Mouse (Mus musculus) MEL (cell line): ENCODE measurements around the gene Ybx1. TPM values are rescaled to one million over a fixed set of nuclear protein-coding genes. Genes with fewer than 3 reads are reported as not detected.

Experiments used
- polyA plus RNA-seq, 2 experiments: library from polyadenylated mRNA; stranded (reverse) in 1 of 2; unstranded in 1 of 2; fragments of >175 nt in 1 of 2; fragments of >200 nt in 1 of 2; gene quantifications; 2 replicates each; pipeline versions ENCODE4 v1.2.1 to v1.2.4; 2012; ENCODE audit warnings: low replicate concordance in 2 of 2, low read depth in 1 of 2; ENCODE audit not compliant: insufficient read length in 2 of 2, insufficient read depth in 1 of 2, missing spikeins in 1 of 2
- total RNA-seq: library from RNA; depleted of rRNA; stranded (reverse); fragments of 300-350 nt; gene quantifications from 2 replicates; pipeline ENCODE4 v1.2.3, GENCODE M21; 2012; rRNA removed

Gene Ybx1
- total and polyA plus RNA-seq, 3 experiments = 979 to 2,666 (median 2,172) TPM

Other genes with a start within 250 kb of the Ybx1 start
- 15.9 and 47.3 TPM in 2 replicates for gene Slc2a1, start 185.9 kb downstream of the Ybx1 start, total RNA-seq
- 10 to 100 TPM in 1 of 2 experiments, not detected in 1; 99.5 TPM for gene Slc2a1, start 185.9 kb downstream of the Ybx1 start, polyA plus RNA-seq
- gene Zfp691, start 120.4 kb downstream of the Ybx1 start, total RNA-seq = 6.3 and 6.7 TPM in 2 replicates
- gene Zfp691, start 120.4 kb downstream of the Ybx1 start, polyA plus RNA-seq = 1 to 10 TPM in 1 of 2 experiments, not detected in 1; 9.9 TPM
- 125 and 138 TPM in 2 replicates for gene Ermap, start 104.6 kb downstream of the Ybx1 start, total RNA-seq
- gene Ermap, start 104.6 kb downstream of the Ybx1 start, polyA plus RNA-seq = 100 to 1,000 TPM in 1 of 2 experiments, 10 to 100 TPM in 1; 44.1 to 247 TPM
- 63.7 and 64.7 TPM in 2 replicates for gene Svbp, start 99.3 kb downstream of the Ybx1 start, total RNA-seq
- 100 to 1,000 TPM in 1 of 2 experiments, not detected in 1; 131 TPM for gene Svbp, start 99.3 kb downstream of the Ybx1 start, polyA plus RNA-seq
- not detected in 2 replicates for gene Tmem269, start 76.4 kb downstream of the Ybx1 start, total RNA-seq
- under 1 TPM in 1 of 2 experiments, not detected in 1; 0.07 TPM for gene Tmem269, start 76.4 kb downstream of the Ybx1 start, polyA plus RNA-seq
- gene AU022252, start 61.9 kb downstream of the Ybx1 start, total RNA-seq = 12.3 and 12.8 TPM in 2 replicates
- gene AU022252, start 61.9 kb downstream of the Ybx1 start, polyA plus RNA-seq = 10 to 100 TPM in 1 of 2 experiments, not detected in 1; 24.9 TPM
- gene P3h1, start 61.7 kb downstream of the Ybx1 start, total RNA-seq = 12.9 and 15.7 TPM in 2 replicates
- 10 to 100 TPM in 1 of 2 experiments, not detected in 1; 30.2 TPM for gene P3h1, start 61.7 kb downstream of the Ybx1 start, polyA plus RNA-seq
- gene Cldn19, start 39.2 kb downstream of the Ybx1 start, total RNA-seq = not detected in 2 replicates
- gene Cldn19, start 39.2 kb downstream of the Ybx1 start, polyA plus RNA-seq = not detected
- gene Ppih, start 25.9 kb upstream of the Ybx1 start, total RNA-seq = 211 and 246 TPM in 2 replicates
- gene Ppih, start 25.9 kb upstream of the Ybx1 start, polyA plus RNA-seq = 100 to 1,000 TPM; 140 to 199 TPM
- gene Ccdc30, start 120.9 kb upstream of the Ybx1 start, total RNA-seq = not detected in 2 replicates
- gene Ccdc30, start 120.9 kb upstream of the Ybx1 start, polyA plus RNA-seq = not detected
- 7.6 and 8.4 TPM in 2 replicates for gene Ppcs, start 127.8 kb upstream of the Ybx1 start, total RNA-seq
- 1 to 10 TPM in 1 of 2 experiments, not detected in 1; 7.4 TPM for gene Ppcs, start 127.8 kb upstream of the Ybx1 start, polyA plus RNA-seq
- not detected in 2 replicates for gene Zmynd12, start 128.2 kb upstream of the Ybx1 start, total RNA-seq
- gene Zmynd12, start 128.2 kb upstream of the Ybx1 start, polyA plus RNA-seq = under 1 TPM in 1 of 2 experiments, not detected in 1; 0.04 TPM
- not detected in 2 replicates for gene Rimkla, start 198.0 kb upstream of the Ybx1 start, total RNA-seq
- not detected for gene Rimkla, start 198.0 kb upstream of the Ybx1 start, polyA plus RNA-seq
- 11.0 and 11.7 TPM in 2 replicates for gene Foxj3, start 242.4 kb upstream of the Ybx1 start, total RNA-seq
- gene Foxj3, start 242.4 kb upstream of the Ybx1 start, polyA plus RNA-seq = 10 to 100 TPM in 1 of 2 experiments, not detected in 1; 27.0 TPM
- 1.2 and 1.5 TPM in 2 replicates for gene Frg2f1, start 244.9 kb upstream of the Ybx1 start, total RNA-seq
- 1 to 10 TPM in 1 of 2 experiments, not detected in 1; 2.0 TPM for gene Frg2f1, start 244.9 kb upstream of the Ybx1 start, polyA plus RNA-seq